Mouse (Mus musculus): ENCODE data around the gene Glp1r. TPM values are rescaled to one million over a fixed set of nuclear protein-coding genes. Genes with fewer than 3 reads are reported as not detected.

Glp1r gene
- total RNA-seq, 2 experiments from 2014 or later = 2.3 to 3.4 TPM

- no peak for DNase-seq (ENCODE audit: low spot score in 2 of 2)
- Histone ChIP-seq H3K27ac (no peak overlapping the region), H3K4me3 (no peak overlapping the region)
- TF ChIP-seq CTCF (conservative IDR thresholded peaks at IDR 0.05) = no peak
These were observed 20.6 kb upstream of the Glp1r start for GRCm38 (mm10) chr17:30881001-30881400.

DNA sequence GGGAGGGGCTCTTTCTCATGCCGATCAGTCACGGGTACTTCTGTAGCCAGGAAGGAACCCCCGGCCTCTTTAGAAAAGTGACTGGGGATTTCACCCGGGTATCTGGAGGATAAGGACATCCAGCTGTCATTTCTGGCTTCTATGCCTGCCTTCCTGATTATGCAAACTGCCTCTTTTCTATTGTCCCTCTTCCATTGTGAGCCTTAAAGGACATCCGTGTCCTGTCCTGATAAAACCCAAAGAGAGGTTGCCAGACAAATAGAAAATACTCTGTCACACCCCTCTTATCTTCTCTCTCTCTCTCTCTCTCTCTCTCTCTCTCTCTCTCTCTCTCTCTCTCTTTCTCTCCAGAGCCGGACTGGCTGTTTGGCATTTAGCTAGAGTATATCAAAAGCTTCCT, 19.4 kb upstream of the Glp1r start:
- no peak overlapping the region for H3K27ac ChIP-seq
- H3K4me3 ChIP-seq = no peak overlapping the region
- no peak for DNase-seq (ENCODE audit: low spot score in 2 of 2)
- no peak for TF ChIP-seq CTCF (conservative IDR thresholded peaks at IDR 0.05)

DNA sequence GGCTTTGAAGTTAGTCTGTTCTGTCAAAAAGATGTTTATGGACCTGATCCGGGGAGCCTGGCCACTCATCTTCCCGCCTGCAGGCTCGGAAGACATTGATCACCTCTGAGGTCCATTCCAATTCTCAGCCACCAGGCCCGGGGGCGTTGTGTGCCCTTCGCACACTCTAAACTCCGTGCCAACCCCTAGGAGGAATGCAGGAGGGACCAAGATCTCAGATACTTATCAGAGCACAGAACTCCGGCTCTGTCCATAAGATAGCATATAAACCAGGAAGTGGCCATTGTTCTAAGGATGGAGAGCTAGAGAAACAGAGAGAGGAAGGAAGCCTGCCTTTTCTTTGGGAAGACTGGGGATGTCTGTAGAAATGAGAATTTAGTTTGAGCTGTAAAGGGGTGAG, 18.1 kb upstream of the Glp1r start:
- H3K27ac ChIP-seq = no peak overlapping the region
- TF ChIP-seq CTCF (conservative IDR thresholded peaks at IDR 0.05) = no peak
- DNase-seq (ENCODE audit: low spot score in 2 of 2) = no peak
- no peak overlapping the region for H3K4me3 ChIP-seq

- H3K27ac ChIP-seq = no peak overlapping the region
These were observed 9.5 kb upstream of the Glp1r start for GRCm38 (mm10) chr17:30892086-30892485.

DNA sequence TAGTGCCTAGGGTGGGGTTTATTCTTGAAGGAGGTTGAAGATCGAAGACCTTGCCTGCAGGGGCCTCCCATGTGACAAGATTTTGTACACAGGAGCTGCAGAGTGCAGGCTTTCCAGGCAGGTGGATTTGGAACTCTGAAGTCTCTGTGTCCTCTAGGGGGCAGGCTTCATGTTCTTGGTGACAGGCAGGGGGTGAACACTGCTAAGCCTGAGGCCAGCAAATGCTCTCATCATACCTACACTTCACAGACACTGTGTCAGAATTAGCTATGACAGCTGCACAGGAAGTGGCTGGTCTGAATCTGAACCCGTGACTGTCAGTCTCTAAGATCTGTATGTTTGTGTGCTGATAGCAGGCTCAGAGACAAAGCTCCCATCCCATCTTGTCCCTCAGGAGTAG, 8.9 kb upstream of the Glp1r start:
- TF ChIP-seq CTCF (conservative IDR thresholded peaks at IDR 0.05) = peak; percentile 72
- H3K4me3 ChIP-seq = no peak overlapping the region
- no peak for DNase-seq (ENCODE audit: low spot score in 2 of 2)

More at GRCm38 (mm10) chr17:30892086-30892485, 9.5 kb upstream of the Glp1r start:
- DNase-seq (ENCODE audit: low spot score in 2 of 2) = no peak
- TF ChIP-seq CTCF (conservative IDR thresholded peaks at IDR 0.05) = no peak
- H3K4me3 ChIP-seq = no peak overlapping the region

DNA sequence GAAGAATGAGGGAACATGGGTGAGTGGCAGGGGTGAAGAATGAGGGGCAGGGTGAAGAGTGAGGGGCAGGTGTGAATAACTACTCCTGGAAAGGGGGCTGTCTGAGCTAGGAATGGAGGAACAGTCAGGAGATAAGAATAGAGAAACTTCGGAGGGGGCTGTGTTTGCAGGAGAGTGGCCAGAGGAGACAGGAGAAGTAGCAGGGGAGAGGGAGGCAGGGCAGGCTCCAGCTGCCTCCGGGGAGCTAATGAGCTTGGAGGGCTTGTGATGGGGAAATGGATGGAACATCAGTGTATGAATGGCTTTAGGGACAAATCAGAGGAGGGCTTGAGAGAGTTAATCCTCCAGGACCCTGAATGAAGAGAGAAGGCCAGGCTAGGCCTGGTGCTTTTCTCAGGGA, 4.5 kb upstream of the Glp1r start:
- DNase-seq (ENCODE audit: low spot score in 2 of 2) = no peak
- TF ChIP-seq CTCF (conservative IDR thresholded peaks at IDR 0.05) = no peak
- no peak overlapping the region for H3K4me3 ChIP-seq
- H3K27ac ChIP-seq = no peak overlapping the region

More for the DNA sequence above, 8.9 kb upstream of the Glp1r start:
- H3K27ac ChIP-seq = no peak overlapping the region

- Histone ChIP-seq H3K27ac (no peak overlapping the region), H3K4me3 (no peak overlapping the region)
- DNase-seq (ENCODE audit: low spot score in 2 of 2) = no peak
- TF ChIP-seq CTCF (conservative IDR thresholded peaks at IDR 0.05) = no peak
These were observed 2.5 kb downstream of the Glp1r start for GRCm38 (mm10) chr17:30904096-30904495.

GRCm38 (mm10) chr17:30907577-30907976, 6.0 kb downstream of the Glp1r start:
- TF ChIP-seq CTCF (conservative IDR thresholded peaks at IDR 0.05) = no peak

DNA sequence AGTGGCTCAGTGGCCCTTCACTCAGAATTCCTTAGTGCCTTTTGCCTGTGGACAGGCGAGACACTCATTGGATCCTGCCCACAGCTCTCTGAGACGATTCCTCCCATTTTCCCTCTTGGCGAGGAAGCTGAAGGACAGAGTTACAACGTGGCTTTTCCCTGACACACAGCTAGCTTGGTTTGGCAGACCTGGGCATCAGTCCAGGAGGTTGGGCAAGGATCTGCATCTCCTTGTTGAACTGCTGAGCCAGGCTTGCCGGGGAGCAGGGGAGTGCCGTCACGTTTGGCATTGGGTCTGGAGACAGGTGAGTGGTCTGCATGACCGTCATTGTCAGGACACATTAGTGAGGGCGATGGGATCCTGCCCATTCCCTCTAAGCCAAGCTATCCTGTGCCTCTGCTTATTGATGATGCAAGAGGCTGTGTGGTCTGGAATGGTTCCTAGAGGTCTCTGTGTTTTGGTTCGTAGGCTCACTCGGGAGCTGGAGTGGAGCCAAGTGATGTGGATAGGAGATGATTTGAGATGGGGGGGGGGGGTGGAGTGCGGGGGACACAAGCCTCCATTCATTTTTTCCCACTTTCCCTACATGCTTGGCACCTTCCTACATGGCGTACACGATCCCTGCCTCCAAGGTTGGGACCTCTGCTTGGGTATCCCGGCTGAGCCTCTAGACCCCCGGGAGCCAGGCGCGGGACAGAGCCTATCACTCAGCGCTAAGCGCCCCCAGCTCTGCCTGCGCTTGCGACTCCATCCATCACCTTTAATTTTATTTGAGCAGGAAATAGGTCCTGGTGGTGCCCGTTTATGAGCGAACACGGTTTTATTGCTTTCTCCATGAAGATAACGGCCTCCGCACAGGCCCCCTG, 9.5 kb downstream of the Glp1r start:
- no peak for DNase-seq (ENCODE audit: low spot score in 2 of 2)

More at GRCm38 (mm10) chr17:30907577-30907976, 6.0 kb downstream of the Glp1r start:
- H3K27ac ChIP-seq = no peak overlapping the region
- no peak for DNase-seq (ENCODE audit: low spot score in 2 of 2)
- H3K4me3 ChIP-seq = no peak overlapping the region

GRCm38 (mm10) chr17:30911732-30912088, 10.1 kb downstream of the Glp1r start:
- DNase-seq (ENCODE audit: low spot score in 2 of 2) = no peak
- H3K4me3 ChIP-seq = no peak overlapping the region
- no peak overlapping the region for H3K27ac ChIP-seq
- TF ChIP-seq CTCF (conservative IDR thresholded peaks at IDR 0.05) = no peak

More for the DNA sequence above, 9.5 kb downstream of the Glp1r start:
- no peak for TF ChIP-seq CTCF (conservative IDR thresholded peaks at IDR 0.05)
- H3K27ac ChIP-seq = no peak overlapping the region
- H3K4me3 ChIP-seq = no peak overlapping the region

DNA sequence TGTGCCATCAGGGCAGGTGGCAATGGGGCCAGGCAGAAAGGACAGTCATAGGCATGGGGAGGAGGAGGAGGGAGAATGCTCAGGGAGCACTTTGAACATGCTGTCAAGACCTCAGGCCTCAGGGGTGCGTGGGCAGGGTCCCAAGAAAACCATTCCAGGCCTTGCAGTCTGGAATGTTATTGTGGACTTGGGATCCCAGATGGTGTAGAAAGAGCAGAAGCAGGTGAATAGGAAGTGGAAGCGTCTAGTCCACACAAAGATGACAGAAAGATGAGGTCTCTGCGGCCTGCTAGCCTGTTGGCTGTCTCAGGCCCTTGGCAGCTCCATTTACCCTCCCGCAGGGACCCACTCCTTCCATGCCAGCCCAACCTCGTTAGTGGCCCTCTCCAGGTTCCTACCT, 10.9 kb downstream of the Glp1r start:
- no peak for DNase-seq (ENCODE audit: low spot score in 2 of 2)
- Histone ChIP-seq H3K27ac (no peak overlapping the region), H3K4me3 (no peak overlapping the region)
- TF ChIP-seq CTCF (conservative IDR thresholded peaks at IDR 0.05) = no peak

- no peak for TF ChIP-seq CTCF (conservative IDR thresholded peaks at IDR 0.05)
- DNase-seq (ENCODE audit: low spot score in 2 of 2) = no peak
- no peak overlapping the region for H3K4me3 ChIP-seq
- no peak overlapping the region for H3K27ac ChIP-seq
These were observed 12.6 kb downstream of the Glp1r start for GRCm38 (mm10) chr17:30914264-30914663.

DNA sequence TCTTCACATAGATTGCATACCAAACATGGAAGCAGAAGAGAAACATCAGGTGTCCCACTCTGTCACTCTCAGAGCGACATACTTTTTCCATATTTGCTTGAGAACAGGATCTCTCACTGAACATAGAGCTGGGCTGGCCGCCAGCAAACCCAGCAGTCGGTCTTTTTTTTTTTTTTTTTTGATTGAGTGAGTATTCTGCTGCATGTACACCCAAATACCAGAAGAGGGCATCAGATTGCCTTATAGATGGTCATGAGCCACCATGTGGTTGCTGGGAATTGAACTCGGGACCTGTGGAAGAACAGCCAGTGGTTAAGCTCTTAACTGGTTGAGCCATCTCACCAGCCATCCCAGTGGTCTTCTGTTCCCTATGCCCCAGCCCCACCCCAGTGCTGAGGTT, 21.9 kb downstream of the Glp1r start:
- TF ChIP-seq CTCF (conservative IDR thresholded peaks at IDR 0.05) = peak; percentile 52
- no peak overlapping the region for H3K27ac ChIP-seq
- no peak overlapping the region for H3K4me3 ChIP-seq
- DNase-seq (ENCODE audit: low spot score in 2 of 2) = no peak

DNA sequence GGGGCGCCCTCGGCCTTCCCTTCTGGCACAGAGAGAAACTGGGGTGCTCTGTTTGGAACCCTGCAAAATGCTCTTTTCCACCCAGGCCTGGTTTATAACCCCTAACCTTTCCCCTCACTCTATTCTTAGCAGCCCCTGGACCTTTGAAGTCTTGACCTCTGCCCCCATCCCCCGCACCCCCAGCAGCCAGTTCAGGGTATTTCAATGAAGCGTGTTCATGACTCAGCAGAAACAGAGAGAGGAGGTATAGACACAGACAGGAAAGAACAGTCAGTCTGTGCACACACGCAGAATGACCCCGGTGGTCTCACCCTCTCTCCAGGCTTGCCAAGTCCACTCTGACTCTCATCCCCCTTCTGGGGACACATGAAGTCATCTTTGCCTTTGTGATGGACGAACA, 29.2 kb downstream of the Glp1r start:
- Histone ChIP-seq H3K4me3 (no peak overlapping the region), H3K27ac (no peak overlapping the region)
- no peak for TF ChIP-seq CTCF (conservative IDR thresholded peaks at IDR 0.05)
- DNase-seq (ENCODE audit: low spot score in 2 of 2) = no peak

Data from layer of hippocampus, adult 2 months (tissue).